Mouse (Mus musculus): Measurements from ENCODE around the gene Sh2d6. TPM values are rescaled to one million over a fixed set of nuclear protein-coding genes. Genes with fewer than 3 reads are reported as not detected.
A peak's percentile ranks its signal among the peaks of the same experiment; 100 is the strongest.

The Sh2d6 gene
- not detected in 2 replicates for polyA plus RNA-seq (2012; rRNA removed)
- polyA plus RNA-seq (2014; fragmentation: Nextera tagmentation; extraction: Ambion mirVana) = not detected in 2 replicates

DNA sequence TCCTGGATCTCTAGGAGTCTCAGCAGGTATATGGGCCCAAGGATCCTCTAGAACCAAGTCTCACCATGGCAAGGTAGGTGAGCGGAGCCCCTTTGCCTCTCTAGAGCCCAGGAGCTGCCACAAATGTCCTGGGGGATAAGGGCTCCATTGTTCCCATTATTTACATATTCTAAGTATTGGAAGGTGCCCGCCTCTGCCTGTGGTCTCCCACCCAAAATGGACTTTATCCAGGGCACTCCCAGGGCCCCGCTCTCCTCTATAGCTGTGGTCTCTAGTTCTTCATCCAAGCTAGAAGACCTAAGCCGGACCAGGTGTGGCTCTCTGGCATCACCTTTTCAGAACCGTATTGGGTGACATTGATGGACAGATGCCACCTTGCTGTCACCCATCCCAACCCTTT, at the start of gene Sh2d6:
Sh2d6 (minus strand) TSS at position 101 of the 400 bp plus-strand sequence.
- Histone ChIP-seq H3K36me3 (replicated peaks; ENCODE audit: control insufficient read depth, insufficient read depth, low read depth) (no peaks in the 10 kb centered on the region), H3K27me3 (ENCODE audit: control insufficient read depth, insufficient read depth, low read length) (no peaks in the 10 kb centered on the region), H3K4me3 (ENCODE audit: insufficient read depth in 1 of 2, low read depth in 2 of 2, low read length in 2 of 2) (no peak within 1 kb of the TSS), H3K27ac (no peak within 1 kb of the TSS), H3K9me3 (ENCODE audit: control insufficient read depth, low read length) (no peaks in the 10 kb centered on the region), H3K4me1 (replicated peaks; ENCODE audit: control insufficient read depth in 2 of 2, insufficient read depth in 2 of 2, low read length in 1 of 2) (no peaks in the 10 kb centered on the region), H3K9ac (replicated peaks) (no peak within 1 kb of the TSS), H3K4me2 (ENCODE audit: low read depth) (no peak within 1 kb of the TSS)
- TF ChIP-seq CTCF (IDR thresholded peaks at IDR 0.05; ENCODE audit: low read depth) (no peak), EP300 (IDR thresholded peaks at IDR 0.05; ENCODE audit: low read depth) (no peak)
- no peak for DNase-seq (ENCODE audit: low read depth in 3 of 3, low spot score in 3 of 3)
- no peak for ATAC-seq (ENCODE audit: insufficient read depth)
- WGBS (ENCODE audit: insufficient replicate concordance) = 69% methylated on average over 5 of the region's 5 CpGs

DNA sequence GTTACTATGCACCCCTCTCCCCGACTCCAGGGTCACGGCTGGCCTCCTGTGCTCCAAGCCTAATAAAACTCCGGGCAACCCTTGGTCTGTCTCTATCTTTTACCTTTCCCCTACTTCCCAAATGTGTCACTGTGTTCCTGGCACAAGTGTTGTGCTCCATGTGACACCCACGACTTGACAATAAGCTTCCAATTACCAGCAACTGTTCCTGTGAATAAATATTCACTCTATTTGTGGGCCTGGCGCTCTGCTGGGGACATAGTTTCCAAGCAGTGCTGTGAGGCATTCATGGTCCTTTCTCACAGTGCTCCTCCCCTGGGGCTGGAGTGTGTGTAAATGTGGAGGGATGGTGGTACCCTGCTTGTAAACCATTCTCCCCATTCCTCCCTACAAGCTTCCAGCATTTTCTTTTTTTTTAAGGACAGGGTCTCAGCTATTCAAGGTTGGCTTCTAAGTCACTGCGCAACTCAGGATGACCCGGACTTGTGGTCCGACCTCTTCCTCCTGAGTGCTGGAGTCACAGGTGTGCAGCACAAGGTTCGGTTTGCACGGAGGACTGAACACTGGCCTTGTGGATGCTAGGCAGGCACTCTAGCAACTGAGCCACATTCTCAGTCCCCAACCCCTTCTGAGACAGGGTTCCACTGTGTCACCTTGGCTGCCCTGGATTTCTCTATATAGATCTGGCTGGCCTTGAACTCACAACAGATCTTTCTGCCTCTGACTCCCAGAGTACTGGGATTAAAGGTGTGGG, 49.3 kb upstream of the Sh2d6 start:
- no peak overlapping the region for H3K27ac ChIP-seq
- no peak for TF ChIP-seq EP300 (IDR thresholded peaks at IDR 0.05; ENCODE audit: low read depth)
- TF ChIP-seq CTCF (IDR thresholded peaks at IDR 0.05; ENCODE audit: low read depth) = no peak
- WGBS (ENCODE audit: insufficient replicate concordance) = 75% methylated on average over 10 of the region's 10 CpGs

GRCm38 (mm10) chr6:72568736-72569135, 47.2 kb upstream of the Sh2d6 start:
- Histone ChIP-seq H3K4me1 (replicated peaks; ENCODE audit: control insufficient read depth in 2 of 2, insufficient read depth in 2 of 2, low read length in 1 of 2) (no peaks in the 10 kb centered on the region), H3K9me3 (ENCODE audit: control insufficient read depth, low read length) (no peaks in the 10 kb centered on the region), H3K9ac (replicated peaks) (no peak overlapping the region), H3K4me3 (ENCODE audit: insufficient read depth in 1 of 2, low read depth in 2 of 2, low read length in 2 of 2) (no peak overlapping the region), H3K27ac (no peak overlapping the region), H3K27me3 (ENCODE audit: control insufficient read depth, insufficient read depth, low read length) (no peaks in the 10 kb centered on the region), H3K36me3 (replicated peaks; ENCODE audit: control insufficient read depth, insufficient read depth, low read depth) (no peaks in the 10 kb centered on the region), H3K4me2 (ENCODE audit: low read depth) (no peak overlapping the region)
- ATAC-seq (ENCODE audit: insufficient read depth) (no peak), DNase-seq (ENCODE audit: low read depth in 3 of 3, low spot score in 3 of 3) (no peak)
- WGBS (ENCODE audit: insufficient replicate concordance) = 80% methylated on average over 10 of the region's 10 CpGs
- no peak for TF ChIP-seq CTCF (IDR thresholded peaks at IDR 0.05; ENCODE audit: low read depth)
- TF ChIP-seq EP300 (IDR thresholded peaks at IDR 0.05; ENCODE audit: low read depth) = no peak

More for the DNA sequence above, 49.3 kb upstream of the Sh2d6 start:
- DNase-seq (ENCODE audit: low read depth in 3 of 3, low spot score in 3 of 3) = no peak
- no peak overlapping the region for H3K9ac ChIP-seq (replicated peaks)
- H3K36me3 ChIP-seq (replicated peaks; ENCODE audit: control insufficient read depth, insufficient read depth, low read depth) = no peaks in the 10 kb centered on the region
- ATAC-seq (ENCODE audit: insufficient read depth) = no peak
- no peak overlapping the region for H3K4me3 ChIP-seq (ENCODE audit: insufficient read depth in 1 of 2, low read depth in 2 of 2, low read length in 2 of 2)
- no peaks in the 10 kb centered on the region for H3K4me1 ChIP-seq (replicated peaks; ENCODE audit: control insufficient read depth in 2 of 2, insufficient read depth in 2 of 2, low read length in 1 of 2)
- H3K9me3 ChIP-seq (ENCODE audit: control insufficient read depth, low read length) = no peaks in the 10 kb centered on the region
- H3K4me2 ChIP-seq (ENCODE audit: low read depth) = no peak overlapping the region
- H3K27me3 ChIP-seq (ENCODE audit: control insufficient read depth, insufficient read depth, low read length) = no peaks in the 10 kb centered on the region

DNA sequence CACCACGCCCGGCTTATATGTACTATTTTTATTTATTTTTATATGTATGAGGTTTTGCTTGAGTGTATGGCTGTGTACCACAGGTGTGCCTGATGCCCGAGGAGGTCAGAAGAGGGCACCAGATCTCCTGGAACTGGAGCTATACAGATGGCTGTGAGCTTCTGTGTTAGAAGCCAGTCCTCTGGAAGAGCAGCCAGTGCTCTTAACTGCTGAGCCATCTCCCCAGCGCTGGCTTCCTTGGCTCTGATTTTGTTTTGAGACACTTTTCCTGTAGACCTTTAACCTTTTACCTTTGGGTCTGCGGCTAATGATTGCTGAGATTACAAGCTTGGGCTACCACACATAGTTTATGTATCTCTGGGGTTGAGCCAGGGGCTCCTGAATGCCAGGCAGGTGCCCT, 46.0 kb upstream of the Sh2d6 start:
- DNase-seq (ENCODE audit: low read depth in 3 of 3, low spot score in 3 of 3) (no peak), ATAC-seq (ENCODE audit: insufficient read depth) (no peak)
- Histone ChIP-seq H3K27me3 (ENCODE audit: control insufficient read depth, insufficient read depth, low read length) (no peaks in the 10 kb centered on the region), H3K4me2 (ENCODE audit: low read depth) (no peak overlapping the region), H3K9me3 (ENCODE audit: control insufficient read depth, low read length) (no peaks in the 10 kb centered on the region), H3K27ac (no peak overlapping the region), H3K9ac (replicated peaks) (no peak overlapping the region), H3K4me1 (replicated peaks; ENCODE audit: control insufficient read depth in 2 of 2, insufficient read depth in 2 of 2, low read length in 1 of 2) (no peaks in the 10 kb centered on the region), H3K4me3 (ENCODE audit: insufficient read depth in 1 of 2, low read depth in 2 of 2, low read length in 2 of 2) (no peak overlapping the region), H3K36me3 (replicated peaks; ENCODE audit: control insufficient read depth, insufficient read depth, low read depth) (no peaks in the 10 kb centered on the region)
- 58% methylated on average over 5 of the region's 5 CpGs for WGBS (ENCODE audit: insufficient replicate concordance)
- 0 out of 2 replicates have a peak, but pooled peaks have one; percentile 3 for TF ChIP-seq CTCF (IDR thresholded peaks at IDR 0.05; ENCODE audit: low read depth)
- TF ChIP-seq EP300 (IDR thresholded peaks at IDR 0.05; ENCODE audit: low read depth) = no peak

GRCm38 (mm10) chr6:72566044-72566443, 44.5 kb upstream of the Sh2d6 start:
- H3K4me1 ChIP-seq (replicated peaks; ENCODE audit: control insufficient read depth in 2 of 2, insufficient read depth in 2 of 2, low read length in 1 of 2) = no peaks in the 10 kb centered on the region
- H3K9me3 ChIP-seq (ENCODE audit: control insufficient read depth, low read length) = no peaks in the 10 kb centered on the region
- TF ChIP-seq EP300 (IDR thresholded peaks at IDR 0.05; ENCODE audit: low read depth) (no peak), CTCF (IDR thresholded peaks at IDR 0.05; ENCODE audit: low read depth) (peak; percentile 88)
- ATAC-seq (ENCODE audit: insufficient read depth) (peak; percentile 31; the same call in 1 of the 2 replicates), DNase-seq (ENCODE audit: low read depth in 3 of 3, low spot score in 3 of 3) (peak; percentile 45 to 55 (median 54))
- H3K4me3 ChIP-seq (ENCODE audit: insufficient read depth in 1 of 2, low read depth in 2 of 2, low read length in 2 of 2) = no peak overlapping the region
- H3K36me3 ChIP-seq (replicated peaks; ENCODE audit: control insufficient read depth, insufficient read depth, low read depth) = no peaks in the 10 kb centered on the region
- WGBS (ENCODE audit: insufficient replicate concordance) = 2% methylated on average over 4 of the region's 4 CpGs
- no peak overlapping the region for H3K9ac ChIP-seq (replicated peaks)
- no peak overlapping the region for H3K27ac ChIP-seq
- H3K27me3 ChIP-seq (ENCODE audit: control insufficient read depth, insufficient read depth, low read length) = no peaks in the 10 kb centered on the region
- H3K4me2 ChIP-seq (ENCODE audit: low read depth) = no peak overlapping the region

All from liver, embryonic 14.5 days (tissue).